In the genomic region with DNA sequence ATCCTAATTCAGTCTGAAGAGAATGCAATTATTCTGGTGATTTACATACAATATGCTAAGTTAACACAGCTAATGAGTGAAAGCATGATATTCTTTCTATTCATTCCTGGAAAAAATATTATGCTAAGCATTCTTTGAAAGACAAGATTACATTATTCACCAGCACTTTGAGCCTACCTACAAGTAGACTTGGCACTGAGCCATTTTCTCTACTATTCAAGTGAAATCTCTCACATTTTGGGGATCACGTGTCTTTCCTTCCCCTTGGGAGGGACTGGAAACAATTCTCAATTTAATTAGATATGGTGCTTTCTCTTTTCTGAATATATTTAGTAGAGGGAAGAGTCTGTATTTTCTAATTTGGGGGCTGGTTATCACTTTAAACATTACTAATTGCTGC, we compare ENCODE assay signal across 22 mouse cellular contexts. TPM values are rescaled to one million over a fixed set of nuclear protein-coding genes. Genes with fewer than 3 reads are reported as not detected.
DNase-seq lines count a peak whose midpoint lies in the region; ATAC-seq and TF ChIP-seq lines count a peak whose summit lies in the region.
"Had no signal": no experiment of that assay in that cellular context is flagged by ENCODE, and none has a peak within 500 bp of the region (broad histone marks: within the 10 kb centered on the region; RNA-seq: fewer than 3 reads in every experiment).

No protein-coding gene starts in this region.

- 6% methylated on average over 1 of the region's 1 CpGs for WGBS in hindbrain, embryonic 14.5 days
- 15% methylated on average over 1 of the region's 1 CpGs for WGBS in neural tube, embryonic 13.5 days

- H3K4me2 ChIP-seq in hindbrain, embryonic 14.5 days (replicated peaks), result peak overlapping the region; percentile 76
- peak overlapping the region; percentile 64 for H3K4me2 ChIP-seq in neural tube, embryonic 13.5 days
- H3K4me2 ChIP-seq: liver, embryonic 11.5 days; lung, embryonic 14.5 days had no signal

- peak overlapping the region; percentile 96 for H3K27ac ChIP-seq in layer of hippocampus, adult 2 months
- H3K27ac ChIP-seq in hindbrain, embryonic 14.5 days, result peak overlapping the region; percentile 98
- peak overlapping the region; percentile 95; the same call in 1 of the 2 replicates for H3K27ac ChIP-seq in neural tube, embryonic 13.5 days (replicated peaks)
- H3K27ac ChIP-seq: macrophage had no signal

- DNase-seq in cerebellum, postnatal 10 days, result peak; percentile 9 to 62
- DNase-seq in cerebellum, postnatal 36 days, result no peak
- DNase-seq in layer of hippocampus, adult 2 months (ENCODE audit: low spot score in 2 of 2), result no peak
- DNase-seq in layer of hippocampus, adult 9-10 months (ENCODE audit: low spot score), result no peak
- peak; percentile 66 for DNase-seq in hindbrain, embryonic 14.5 days (ENCODE audit: low spot score)
- DNase-seq in adrenal gland, postnatal 14 days, result no peak
- no peak for DNase-seq in adrenal gland, postnatal 25 days
- DNase-seq: cerebellum, adult 9-11 months; gastrocnemius, postnatal 25 days; kidney, adult 9 months; kidney, postnatal 36 days; lung, embryonic 14.5 days; retina, postnatal 1 day; right cerebral cortex, postnatal 4 days; thymus, postnatal 4 days had no signal

- H3K27me3 ChIP-seq in hindbrain, embryonic 14.5 days (ENCODE audit: control insufficient read depth, insufficient read depth, low read length), result no peaks in the 10 kb centered on the region; the same call in 1 of the 2 replicates
- H3K27me3 ChIP-seq in neural tube, embryonic 13.5 days, result peaks cover 5% of the 10 kb centered on the region
- H3K27me3 ChIP-seq: CH12.LX had no signal

- H3K4me3 ChIP-seq in layer of hippocampus, adult 2 months, result peak overlapping the region; percentile 59; the same call in 1 of the 2 replicates
- H3K4me3 ChIP-seq in hindbrain, embryonic 14.5 days (replicated peaks; ENCODE audit: low read length), result peak overlapping the region; percentile 59
- peak overlapping the region; percentile 56 for H3K4me3 ChIP-seq in neural tube, embryonic 13.5 days
- H3K4me3 ChIP-seq: erythroblast, embryonic 14.5 days had no signal

- no peak for TF ChIP-seq CTCF in layer of hippocampus, adult 2 months (conservative IDR thresholded peaks at IDR 0.05)

- H3K9ac ChIP-seq in hindbrain, embryonic 14.5 days, result peak overlapping the region; percentile 97
- H3K9ac ChIP-seq in neural tube, embryonic 13.5 days, result peak overlapping the region; percentile 89; the same call in 1 of the 2 replicates
- H3K9ac ChIP-seq: lung, embryonic 14.5 days had no signal

- ATAC-seq in hindbrain, embryonic 14.5 days (ENCODE audit: low FRiP score), result no peak
- ATAC-seq in neural tube, embryonic 13.5 days (ENCODE audit: low read depth), result no peak

- peaks cover 18% of the 10 kb centered on the region for H3K4me1 ChIP-seq in hindbrain, embryonic 14.5 days (replicated peaks; ENCODE audit: control insufficient read depth, insufficient read depth, low read length)
- H3K4me1 ChIP-seq in neural tube, embryonic 13.5 days (replicated peaks), result peaks cover 60% of the 10 kb centered on the region

- H3K36me3 ChIP-seq in hindbrain, embryonic 14.5 days (replicated peaks; ENCODE audit: control insufficient read depth, insufficient read depth), result no peaks in the 10 kb centered on the region
- no peaks in the 10 kb centered on the region for H3K36me3 ChIP-seq in neural tube, embryonic 13.5 days

- no peaks in the 10 kb centered on the region for H3K9me3 ChIP-seq in hindbrain, embryonic 14.5 days (ENCODE audit: control insufficient read depth, low read length)
- H3K9me3 ChIP-seq in neural tube, embryonic 13.5 days, result no peaks in the 10 kb centered on the region

RNA-seq across cellular contexts. Expression of gene Chl1, which starts 4.0 kb away (rescaled TPM):
- 100 to 1,000 TPM; 165 to 170 TPM for total RNA-seq in layer of hippocampus, adult 2 months (2021)
- 137 and 150 TPM in 2 replicates for polyA plus RNA-seq in hindbrain, embryonic 14.5 days (2014; fragmentation: Nextera tagmentation; extraction: Ambion mirVana)
- 52.5 and 56.0 TPM in 2 replicates for polyA plus RNA-seq in neural tube, embryonic 13.5 days (2015; fragmentation: Nextera tagmentation; extraction: Ambion mirVana)
- total RNA-seq in adrenal gland, postnatal 14 days (2021), result 5.4 and 7.4 TPM in 2 replicates
- 2.3 and 3.2 TPM in 2 replicates for total RNA-seq in adrenal gland, postnatal 25 days (2021)
- total RNA-seq: CH12.LX; monocyte, adult 5-6 weeks had no signal
- polyA plus RNA-seq: heart, postnatal 0 days; macrophage had no signal

Comparison
In these comparisons a context has a peak if more than half of its experiments do, and no peak if none do; other contexts are left out.
1. DNase-seq: peak in cerebellum, postnatal 10 days (2 of 2) and hindbrain, embryonic 14.5 days (single experiment); none in cerebellum, postnatal 36 days (0 of 2), layer of hippocampus, adult 2 months (0 of 2), layer of hippocampus, adult 9-10 months (single experiment), adrenal gland, postnatal 14 days (single experiment) and adrenal gland, postnatal 25 days (single experiment).
2. RNA of gene Chl1, which starts 4.0 kb away (total RNA-seq): 165 to 170 TPM in layer of hippocampus, adult 2 months; 5.4 to 7.4 TPM in adrenal gland, postnatal 14 days and 2.3 to 3.2 TPM in adrenal gland, postnatal 25 days; every median in the first group is over 10 times any median in the second.
3. Peak in every context shown above with its lines, with median percentiles within 50 percentile points of each other: H3K27ac ChIP-seq and H3K4me3 ChIP-seq.